Mouse (Mus musculus) effector memory CD4-positive, alpha-beta T cell, adult 5 months (primary cell): ENCODE results near the gene Exosc8. TPM values are rescaled to one million over a fixed set of nuclear protein-coding genes. Genes with fewer than 3 reads are reported as not detected.

Experiments
- polyA plus RNA-seq: library from polyadenylated mRNA; unstranded; fragments of 100-300 nt; shearing (Covaris generic); gene quantifications from one replicate; pipeline ENCODE4 v1.2.1, GENCODE M21; 2017

The Exosc8 gene
- 109 TPM for polyA plus RNA-seq

DNA sequence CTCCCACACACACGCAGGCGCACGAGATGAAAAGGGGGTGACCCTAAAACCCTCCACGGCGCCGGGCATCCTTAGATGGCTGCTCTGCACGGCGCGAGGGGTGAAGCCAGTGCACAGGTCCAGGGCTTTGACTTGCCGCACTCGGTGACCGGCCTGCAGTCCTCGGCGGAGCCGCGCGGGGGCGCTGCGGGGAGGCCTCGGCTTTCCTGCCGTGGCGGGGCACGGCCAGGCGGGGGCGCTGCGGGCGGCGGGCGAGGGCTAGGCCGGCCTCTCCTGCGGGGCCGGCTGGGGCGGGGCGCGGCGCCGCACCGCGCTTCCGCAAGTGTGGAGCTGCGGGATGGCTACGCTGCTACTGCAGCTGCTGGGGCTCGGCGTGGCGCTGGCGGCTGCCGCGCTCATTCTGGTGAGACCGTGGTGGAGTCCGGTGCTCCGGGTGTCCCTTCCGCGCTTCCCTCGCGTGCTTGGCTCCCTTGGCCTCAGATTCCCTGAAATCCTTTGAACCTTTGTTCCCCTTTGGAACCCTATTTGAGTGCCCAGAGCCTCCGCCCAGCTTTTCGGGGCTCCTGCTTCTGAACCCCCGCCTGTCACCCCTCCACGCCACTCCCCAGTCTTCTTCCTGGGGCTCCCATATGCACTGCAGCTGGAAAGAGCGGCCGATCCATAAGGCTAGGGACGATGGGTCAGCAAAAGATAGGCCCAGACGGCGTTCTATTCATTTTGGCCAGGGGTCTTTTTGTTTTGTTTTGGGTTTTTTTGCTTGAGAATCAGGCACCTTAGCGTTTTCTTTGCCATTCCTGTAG, at the start of gene Exosc8, which contains the start of gene Alg5:
Exosc8 (minus strand) TSS at position 147 of the 800 bp plus-strand sequence.
Alg5 (plus strand) TSS at position 293 of the 800 bp plus-strand sequence.

DNA sequence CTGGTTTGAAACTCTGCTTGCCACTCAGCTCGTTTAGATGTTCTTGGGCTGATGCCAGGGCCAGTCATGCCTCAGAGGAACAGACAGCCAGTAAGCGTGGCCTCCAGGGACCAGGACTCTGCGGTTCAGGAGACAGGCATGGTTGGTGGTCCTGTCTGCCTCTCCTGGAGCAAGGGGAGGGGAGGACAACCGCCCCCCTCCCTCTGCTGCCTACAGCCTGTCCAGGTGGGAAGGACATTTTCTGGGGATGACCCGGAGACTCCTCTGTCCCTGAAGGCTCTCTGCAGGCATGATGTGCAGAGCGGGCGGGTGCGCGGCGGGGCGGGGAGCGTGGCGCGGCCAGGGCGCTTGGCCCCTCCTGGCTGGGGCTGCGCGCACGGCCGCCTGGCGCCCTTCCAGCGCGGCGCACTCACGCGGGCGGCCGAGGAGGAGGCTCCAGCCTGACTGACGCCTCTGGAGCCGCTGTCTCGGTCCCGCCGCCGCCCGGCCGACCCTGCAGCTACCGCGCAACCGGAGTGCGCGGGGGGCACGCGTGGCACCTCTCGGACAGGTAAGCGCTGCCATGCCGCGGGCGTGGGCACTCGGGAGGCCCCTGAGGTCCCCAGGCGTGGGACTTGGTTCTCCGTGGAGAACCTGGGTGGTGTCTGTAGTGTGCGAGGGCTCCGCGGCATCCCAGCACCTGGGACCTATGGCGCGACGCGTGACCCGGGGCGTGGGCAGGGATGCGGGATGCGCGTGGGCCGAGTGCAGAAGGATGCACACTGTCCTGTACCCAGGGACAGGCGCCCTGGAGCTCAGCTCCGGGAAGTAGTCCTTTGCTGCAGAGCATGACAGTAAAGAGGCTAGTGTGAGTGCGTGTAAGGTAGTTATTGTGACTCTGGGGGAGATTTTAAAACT, 20.2 kb upstream of the Exosc8 start, which contains the start of gene Smad9:
Smad9 (plus strand) TSS at position 438 of the 897 bp plus-strand sequence.

DNA sequence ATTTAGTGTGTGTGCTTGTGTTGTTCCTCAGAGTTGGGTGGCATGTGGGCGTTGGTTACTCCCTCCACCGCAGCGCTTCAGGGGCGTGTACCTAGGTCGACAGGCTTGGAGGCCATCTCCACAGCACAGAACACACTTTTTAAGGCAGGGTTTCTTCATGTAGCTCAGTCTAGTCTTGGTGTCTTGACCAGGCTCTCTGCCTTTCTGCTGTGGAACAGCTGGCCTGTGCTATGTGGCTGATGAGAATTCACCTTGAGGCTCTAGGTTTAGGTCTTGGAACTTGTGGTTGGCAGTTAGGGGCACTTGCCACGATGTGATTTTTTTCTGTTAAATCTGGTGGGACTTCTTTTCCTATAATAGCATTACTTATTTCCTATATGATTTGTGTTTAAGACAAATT, 20.9 kb downstream of the Exosc8 start, which contains the start of gene Gm21958:
Gm21958 (minus strand) TSS at position 101 of the 400 bp plus-strand sequence.

DNA sequence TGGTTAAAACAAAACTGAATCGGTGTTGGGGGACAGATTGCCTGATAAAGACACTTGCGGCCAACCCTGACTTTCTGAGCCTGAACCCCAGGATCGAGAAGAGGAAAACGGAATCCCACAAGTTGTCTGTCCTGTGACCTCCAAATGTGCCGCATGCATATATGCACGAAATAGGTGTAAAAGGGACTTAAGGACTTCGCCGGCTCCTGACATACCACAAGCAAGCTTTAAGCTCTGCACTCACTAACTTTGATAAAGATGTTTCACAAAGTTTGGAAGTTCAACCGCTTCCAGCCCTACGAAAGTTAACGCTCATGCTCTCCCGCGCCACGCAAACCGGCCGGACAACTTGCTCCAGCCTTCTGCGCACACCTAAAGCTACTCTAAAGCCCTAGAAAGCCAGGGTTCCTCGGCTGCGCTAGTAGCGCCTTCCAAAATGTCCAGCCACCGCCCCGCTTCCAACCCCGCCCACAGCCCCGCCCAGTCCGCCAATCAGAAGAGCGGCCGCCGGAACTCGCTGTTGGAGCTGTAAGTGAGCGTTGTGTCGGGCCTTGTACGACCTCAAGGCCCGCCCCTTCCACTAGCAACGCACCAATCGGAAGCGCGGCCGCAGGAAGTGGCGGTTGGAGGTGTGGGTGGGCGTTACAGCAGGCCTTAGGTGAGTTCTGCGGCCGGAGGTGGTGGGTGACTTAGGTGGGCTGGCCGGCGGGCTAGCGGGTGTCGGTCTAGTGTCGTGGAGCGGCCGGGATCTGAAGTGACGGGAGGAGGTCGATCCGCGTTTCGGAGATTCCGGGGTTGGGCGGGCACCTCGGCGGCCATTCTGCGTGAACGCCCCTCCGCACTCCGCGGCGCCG, 42.8 kb downstream of the Exosc8 start, which contains the start of gene Supt20:
Supt20 (plus strand) TSS at position 606 of the 854 bp plus-strand sequence.

Other genes with a start within 250 kb of the Exosc8 start
- 179 TPM for gene Supt20, start 42.6 kb downstream of the Exosc8 start, polyA plus RNA-seq
- gene Gm21958, start 21.0 kb downstream of the Exosc8 start, polyA plus RNA-seq: 1.4 TPM
- gene Alg5, start 146 bp upstream of the Exosc8 start, polyA plus RNA-seq: 45.0 TPM
- not detected for gene Smad9, start 20.2 kb upstream of the Exosc8 start, polyA plus RNA-seq
- 68.1 TPM for gene Rfxap, start 72.4 kb upstream of the Exosc8 start, polyA plus RNA-seq
- gene Sertm1, start 180.5 kb upstream of the Exosc8 start, polyA plus RNA-seq: not detected